Mouse (Mus musculus) midbrain, embryonic 13.5 days (tissue): ENCODE results near the gene Psmd5. TPM values are rescaled to one million over a fixed set of nuclear protein-coding genes. Genes with fewer than 3 reads are reported as not detected.

Source experiments
- ATAC-seq: fragments of 200-750 bp; cut with Nextera tagmentation; 2 replicates; pipeline ENCODE4 v1.8.0; 2017; ENCODE audit warnings: mild to moderate bottlenecking, moderate TSS enrichment, moderate library complexity
- H3K27ac ChIP-seq: fragments of 300-500 bp; sonication (generic); 2 replicates; pipeline ENCODE4 v1.5.1; 2015; ENCODE audit warnings: inconsistent platforms, mild to moderate bottlenecking, moderate library complexity
- H3K27me3 ChIP-seq: fragments of 300-500 bp; sonication (generic); 2 replicates; pipeline ENCODE4 v1.6.1; 2015; ENCODE audit warnings: mild to moderate bottlenecking, inconsistent platforms
- H3K36me3 ChIP-seq: fragments of 300-500 bp; sonication (generic); 2 replicates; pipeline ENCODE4 v1.6.1; 2015; ENCODE audit warnings: mild to moderate bottlenecking, inconsistent platforms
- H3K4me1 ChIP-seq: fragments of 300-500 bp; sonication (generic); replicated peaks from 2 replicates; pipeline ENCODE4 v1.6.1; 2015; ENCODE audit warnings: inconsistent platforms
- H3K4me2 ChIP-seq: fragments of 300-500 bp; sonication (generic); replicated peaks from 2 replicates; pipeline ENCODE4 v1.6.1; 2015; ENCODE audit warnings: moderate library complexity, mild to moderate bottlenecking, inconsistent platforms
- H3K4me3 ChIP-seq: fragments of 300-500 bp; sonication (generic); replicated peaks from 2 replicates; pipeline ENCODE4 v1.5.1; 2015; ENCODE audit warnings: mild to moderate bottlenecking, inconsistent platforms
- H3K9ac ChIP-seq: fragments of 300-500 bp; sonication (generic); replicated peaks from 2 replicates; pipeline ENCODE4 v1.6.1; 2015; ENCODE audit warnings: mild to moderate bottlenecking, inconsistent platforms
- H3K9me3 ChIP-seq: fragments of 300-500 bp; sonication (generic); 2 replicates; pipeline ENCODE4 v1.6.1; 2016; ENCODE audit warnings: mild to moderate bottlenecking, inconsistent platforms
- WGBS: fragments of 180-500 bp; shearing (Covaris S2); methylation state at CpG from one replicate; pipeline ENCODE4 v1.1.7; 2015; 5-methylcytosine and 5-hydroxymethylcytosine counted together
- polyA plus RNA-seq: library from polyadenylated mRNA; unstranded; fragments of >200 nt; fragmentation: Nextera tagmentation; extraction: Ambion mirVana; gene quantifications from 2 replicates; pipeline ENCODE4 v1.2.1, GENCODE M21; 2015

Gene Psmd5
- polyA plus RNA-seq, 1 experiment from 2014 or later, result 104 TPM

- H3K4me1 ChIP-seq, result no peaks in the 10 kb centered on the region
- WGBS, result 83% methylated on average over 2 of the region's 2 CpGs
- no peaks in the 10 kb centered on the region for H3K36me3 ChIP-seq
- H3K9me3 ChIP-seq, result no peaks in the 10 kb centered on the region
- no peak for ATAC-seq
- no peaks in the 10 kb centered on the region for H3K27me3 ChIP-seq
- no peak overlapping the region for H3K4me3 ChIP-seq
- no peak overlapping the region for H3K4me2 ChIP-seq
- H3K27ac ChIP-seq, result no peak overlapping the region
- H3K9ac ChIP-seq, result no peak overlapping the region
Observed at GRCm38 (mm10) chr2:34884186-34884585, 9.4 kb upstream of the Psmd5 start.

GRCm38 (mm10) chr2:34883190-34883589, 8.4 kb upstream of the Psmd5 start:
- Histone ChIP-seq H3K4me1 (no peaks in the 10 kb centered on the region), H3K27ac (no peak overlapping the region), H3K36me3 (no peaks in the 10 kb centered on the region), H3K9ac (no peak overlapping the region), H3K27me3 (0 out of 2 replicates have a peak, but pooled peaks cover 2% of the 10 kb centered on the region), H3K4me2 (no peak overlapping the region), H3K9me3 (no peaks in the 10 kb centered on the region), H3K4me3 (no peak overlapping the region)
- 65% methylated on average over 5 of the region's 5 CpGs for WGBS
- ATAC-seq, result no peak

- H3K9ac ChIP-seq, result no peak overlapping the region
- no peak overlapping the region for H3K4me2 ChIP-seq
- no peak overlapping the region for H3K4me3 ChIP-seq
- peaks cover 6% of the 10 kb centered on the region; the same call in 1 of the 2 replicates for H3K27me3 ChIP-seq
- ATAC-seq, result no peak
- 99% methylated on average over 2 of the region's 2 CpGs for WGBS
- H3K9me3 ChIP-seq, result no peaks in the 10 kb centered on the region
- no peak overlapping the region for H3K27ac ChIP-seq
- H3K36me3 ChIP-seq, result no peaks in the 10 kb centered on the region
- H3K4me1 ChIP-seq, result no peaks in the 10 kb centered on the region
Observed at GRCm38 (mm10) chr2:34882757-34883156, 8.0 kb upstream of the Psmd5 start.

GRCm38 (mm10) chr2:34880054-34880453, 5.3 kb upstream of the Psmd5 start:
- Histone ChIP-seq H3K9ac (no peak overlapping the region), H3K27ac (no peak overlapping the region), H3K4me2 (no peak overlapping the region), H3K9me3 (no peaks in the 10 kb centered on the region), H3K36me3 (no peaks in the 10 kb centered on the region), H3K27me3 (peaks cover 26% of the 10 kb centered on the region), H3K4me1 (no peaks in the 10 kb centered on the region), H3K4me3 (no peak overlapping the region)
- no peak for ATAC-seq
- 89% methylated on average over 10 of the region's 10 CpGs for WGBS

GRCm38 (mm10) chr2:34874271-34874670, 497 bp downstream of the Psmd5 start, which contains the start of gene Cutal:
Gene Cutal, plus strand, starts transcription at chr2:34874396.
- no peak for ATAC-seq
- Histone ChIP-seq H3K36me3 (no peaks in the 10 kb centered on the region), H3K4me1 (peaks cover 22% of the 10 kb centered on the region), H3K27ac (no peak within 1 kb of the TSS), H3K9ac (peak within 1 kb of the TSS; percentile 36), H3K4me3 (peak within 1 kb of the TSS; percentile 15), H3K4me2 (peak within 1 kb of the TSS; percentile 36), H3K9me3 (no peaks in the 10 kb centered on the region), H3K27me3 (peaks cover 54% of the 10 kb centered on the region)
- WGBS, result 3% methylated on average over 14 of the region's 14 CpGs

- Histone ChIP-seq H3K4me3 (peak overlapping the region; percentile 89), H3K4me2 (peak overlapping the region; percentile 67), H3K36me3 (peaks cover 3% of the 10 kb centered on the region; the same call in 1 of the 2 replicates), H3K9ac (peak overlapping the region; percentile 89), H3K4me1 (peaks cover 43% of the 10 kb centered on the region), H3K27me3 (peaks cover 32% of the 10 kb centered on the region), H3K9me3 (no peaks in the 10 kb centered on the region), H3K27ac (peak overlapping the region; percentile 90)
- under 1% methylated on average over 67 of the region's 67 CpGs for WGBS
- peak; percentile 99 for ATAC-seq
Observed at GRCm38 (mm10) chr2:34870520-34871474, 4.0 kb downstream of the Psmd5 start.

GRCm38 (mm10) chr2:34869680-34870079, 5.1 kb downstream of the Psmd5 start:
- Histone ChIP-seq H3K4me3 (peak overlapping the region; percentile 89), H3K27ac (no peak overlapping the region), H3K4me1 (peaks cover 42% of the 10 kb centered on the region), H3K4me2 (peak overlapping the region; percentile 67), H3K9me3 (no peaks in the 10 kb centered on the region), H3K36me3 (peaks cover 11% of the 10 kb centered on the region), H3K27me3 (peaks cover 25% of the 10 kb centered on the region), H3K9ac (peak overlapping the region; percentile 89)
- WGBS, result 45% methylated on average over 5 of the region's 5 CpGs
- ATAC-seq, result no peak

GRCm38 (mm10) chr2:34857728-34858127, 17.0 kb downstream of the Psmd5 start:
- 96% methylated on average over 8 of the region's 8 CpGs for WGBS

GRCm38 (mm10) chr2:34855265-34855664, 19.5 kb downstream of the Psmd5 start:
- Histone ChIP-seq H3K4me1 (no peaks in the 10 kb centered on the region), H3K4me3 (no peak overlapping the region), H3K36me3 (peaks cover 97% of the 10 kb centered on the region), H3K4me2 (no peak overlapping the region), H3K27ac (no peak overlapping the region), H3K27me3 (no peaks in the 10 kb centered on the region), H3K9ac (no peak overlapping the region), H3K9me3 (no peaks in the 10 kb centered on the region)
- no peak for ATAC-seq
- WGBS, result 94% methylated on average over 4 of the region's 4 CpGs

More at GRCm38 (mm10) chr2:34857728-34858127, 17.0 kb downstream of the Psmd5 start:
- H3K9me3 ChIP-seq, result no peaks in the 10 kb centered on the region
- peaks cover 91% of the 10 kb centered on the region for H3K36me3 ChIP-seq
- H3K27me3 ChIP-seq, result no peaks in the 10 kb centered on the region
- H3K27ac ChIP-seq, result no peak overlapping the region
- no peak overlapping the region for H3K4me3 ChIP-seq
- no peak overlapping the region for H3K9ac ChIP-seq
- no peak overlapping the region for H3K4me2 ChIP-seq
- no peak for ATAC-seq
- no peaks in the 10 kb centered on the region for H3K4me1 ChIP-seq

- Histone ChIP-seq H3K27me3 (no peaks in the 10 kb centered on the region), H3K9ac (no peak overlapping the region), H3K4me2 (no peak overlapping the region), H3K9me3 (no peaks in the 10 kb centered on the region), H3K4me3 (no peak overlapping the region), H3K36me3 (peaks cover 36% of the 10 kb centered on the region), H3K27ac (no peak overlapping the region), H3K4me1 (no peaks in the 10 kb centered on the region)
- WGBS, result 96% methylated on average over 1 of the region's 1 CpGs
- ATAC-seq, result no peak
Observed at GRCm38 (mm10) chr2:34847702-34848101, 27.1 kb downstream of the Psmd5 start.

- H3K36me3 ChIP-seq, result no peaks in the 10 kb centered on the region
- no peak overlapping the region for H3K4me3 ChIP-seq
- no peak for ATAC-seq
- H3K4me2 ChIP-seq, result no peak overlapping the region
- no peaks in the 10 kb centered on the region for H3K4me1 ChIP-seq
- H3K27ac ChIP-seq, result no peak overlapping the region
- WGBS, result 90% methylated on average over 11 of the region's 11 CpGs
- H3K9me3 ChIP-seq, result no peaks in the 10 kb centered on the region
- H3K9ac ChIP-seq, result no peak overlapping the region
- H3K27me3 ChIP-seq, result no peaks in the 10 kb centered on the region
Observed at GRCm38 (mm10) chr2:34843211-34843939, 31.4 kb downstream of the Psmd5 start.

- Histone ChIP-seq H3K9ac (no peak overlapping the region), H3K27me3 (no peaks in the 10 kb centered on the region)
- ATAC-seq, result no peak
Observed at GRCm38 (mm10) chr2:34841706-34842105, 33.1 kb downstream of the Psmd5 start.

More at GRCm38 (mm10) chr2:34841706-34842105, 33.1 kb downstream of the Psmd5 start:
- Histone ChIP-seq H3K4me2 (no peak overlapping the region), H3K36me3 (no peaks in the 10 kb centered on the region), H3K9me3 (no peaks in the 10 kb centered on the region), H3K4me3 (no peak overlapping the region), H3K4me1 (no peaks in the 10 kb centered on the region), H3K27ac (no peak overlapping the region)
- 87% methylated on average over 8 of the region's 8 CpGs for WGBS
